Mouse (Mus musculus): ENCODE measurements around the gene Lzts2. TPM values are rescaled to one million over a fixed set of nuclear protein-coding genes. Genes with fewer than 3 reads are reported as not detected.

Lzts2 gene
- polyA plus RNA-seq, 1 experiment: 11.2 TPM

DNA sequence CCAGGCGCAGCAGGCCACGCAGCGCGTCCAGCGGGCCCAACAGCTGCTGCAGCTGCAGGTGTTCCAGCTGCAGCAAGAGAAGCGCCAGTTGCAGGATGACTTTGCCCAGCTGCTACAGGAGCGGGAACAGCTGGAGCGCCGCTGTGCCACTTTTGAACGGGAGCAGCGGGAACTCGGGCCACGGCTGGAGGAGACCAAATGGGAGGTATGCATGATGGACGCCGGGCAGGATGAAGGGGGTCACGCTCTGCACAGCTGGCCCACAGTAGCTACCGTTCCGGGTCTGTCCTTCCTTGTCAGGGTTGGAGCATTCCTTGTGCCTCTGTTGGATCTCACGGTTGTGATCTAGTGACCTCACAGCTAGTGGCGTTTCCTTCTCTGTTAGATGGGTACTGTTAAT, 10.6 kb downstream of the Lzts2 start:
- TF ChIP-seq CTCF (IDR thresholded peaks at IDR 0.05; ENCODE audit: control insufficient read depth, insufficient read depth, low read length): no peak
- TF ChIP-seq POLR2A (IDR thresholded peaks at IDR 0.05; ENCODE audit: borderline replicate concordance, control insufficient read depth, low read depth, low read length): no peak

GRCm38 (mm10) chr19:45025937-45026568, 11.8 kb downstream of the Lzts2 start:
- no peak overlapping the region for H3K27ac ChIP-seq (ENCODE audit: control insufficient read depth, insufficient read depth, low read depth, low read length, poor library complexity)
- 93% methylated on average over 37 of the region's 37 CpGs for WGBS
- TF ChIP-seq POLR2A (IDR thresholded peaks at IDR 0.05; ENCODE audit: borderline replicate concordance, control insufficient read depth, low read depth, low read length) (no peak), CTCF (IDR thresholded peaks at IDR 0.05; ENCODE audit: control insufficient read depth, insufficient read depth, low read length) (no peak)
- no peak overlapping the region for H3K4me3 ChIP-seq (replicated peaks; ENCODE audit: control insufficient read depth, low read depth, low read length)
- no peaks in the 10 kb centered on the region for H3K4me1 ChIP-seq (ENCODE audit: control insufficient read depth, insufficient read depth, low read length)

More for the DNA sequence above, 10.6 kb downstream of the Lzts2 start:
- 91% methylated on average over 20 of the region's 20 CpGs for WGBS
- no peak overlapping the region for H3K4me3 ChIP-seq (replicated peaks; ENCODE audit: control insufficient read depth, low read depth, low read length)
- no peak overlapping the region for H3K27ac ChIP-seq (ENCODE audit: control insufficient read depth, insufficient read depth, low read depth, low read length, poor library complexity)
- H3K4me1 ChIP-seq (ENCODE audit: control insufficient read depth, insufficient read depth, low read length): no peaks in the 10 kb centered on the region

DNA sequence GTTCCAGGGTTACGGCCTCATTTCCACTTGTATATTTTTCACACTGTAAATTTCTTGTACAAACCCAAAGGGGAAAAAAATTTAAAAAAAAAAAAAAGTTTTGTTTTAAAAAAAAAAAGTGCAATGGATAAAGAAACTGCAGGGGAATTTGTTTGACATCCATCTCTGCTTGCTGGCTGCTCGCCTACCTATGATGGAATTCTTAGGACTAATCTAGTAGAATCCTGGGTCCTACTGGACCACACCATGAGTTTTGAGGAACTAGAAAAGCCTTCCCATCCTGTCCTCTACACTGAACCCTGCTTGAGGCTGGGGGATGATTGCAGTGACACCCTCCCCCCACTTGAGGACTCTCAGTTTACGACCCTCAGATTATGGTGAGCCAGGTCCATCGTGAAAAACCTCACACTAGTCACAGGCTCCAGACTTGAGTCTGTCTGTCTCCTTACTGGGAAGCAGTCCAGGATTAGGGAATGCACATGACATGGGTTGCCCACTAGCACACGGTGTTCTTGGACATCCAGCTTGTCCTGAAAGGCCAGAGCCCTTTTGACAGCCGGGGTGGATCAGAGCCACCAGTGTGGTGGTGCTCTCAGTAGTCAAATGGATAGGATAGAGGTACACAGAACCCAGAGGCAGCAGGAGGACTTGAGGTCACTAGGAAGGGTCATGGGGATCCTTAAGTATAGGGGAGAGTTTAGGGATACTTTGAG, 12.9 kb downstream of the Lzts2 start:
- TF ChIP-seq CTCF (IDR thresholded peaks at IDR 0.05; ENCODE audit: control insufficient read depth, insufficient read depth, low read length) (no peak), POLR2A (IDR thresholded peaks at IDR 0.05; ENCODE audit: borderline replicate concordance, control insufficient read depth, low read depth, low read length) (no peak)
- Histone ChIP-seq H3K27ac (ENCODE audit: control insufficient read depth, insufficient read depth, low read depth, low read length, poor library complexity) (no peak overlapping the region), H3K4me3 (replicated peaks; ENCODE audit: control insufficient read depth, low read depth, low read length) (no peak overlapping the region), H3K4me1 (ENCODE audit: control insufficient read depth, insufficient read depth, low read length) (no peaks in the 10 kb centered on the region)
- WGBS: 79% methylated on average over 6 of the region's 6 CpGs

DNA sequence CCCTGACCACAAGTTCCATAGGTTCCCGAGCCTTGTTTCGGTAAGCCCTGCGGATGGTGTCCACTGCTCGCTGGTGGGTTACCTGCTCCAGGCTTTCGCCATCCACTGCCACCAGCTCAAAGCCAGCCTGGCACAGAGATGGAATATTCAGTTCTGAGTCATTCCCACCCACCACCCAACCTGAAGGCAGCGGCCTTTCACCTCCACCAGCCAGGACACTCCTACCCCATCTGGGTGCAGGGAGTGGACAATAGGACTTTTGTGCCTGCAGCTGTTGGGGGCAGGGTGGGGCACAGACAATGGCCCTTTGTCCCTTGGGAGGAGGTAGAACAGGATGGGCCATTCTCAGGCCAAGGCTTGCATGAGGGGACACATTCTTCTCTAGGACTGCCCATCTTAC, 13.6 kb downstream of the Lzts2 start:
- no peak overlapping the region for H3K4me3 ChIP-seq (replicated peaks; ENCODE audit: control insufficient read depth, low read depth, low read length)
- H3K27ac ChIP-seq (ENCODE audit: control insufficient read depth, insufficient read depth, low read depth, low read length, poor library complexity): no peak overlapping the region
- whole genome bisulfite sequencing: 89% methylated on average over 6 of the region's 6 CpGs
- TF ChIP-seq POLR2A (IDR thresholded peaks at IDR 0.05; ENCODE audit: borderline replicate concordance, control insufficient read depth, low read depth, low read length): no peak
- TF ChIP-seq CTCF (IDR thresholded peaks at IDR 0.05; ENCODE audit: control insufficient read depth, insufficient read depth, low read length): no peak
- H3K4me1 ChIP-seq (ENCODE audit: control insufficient read depth, insufficient read depth, low read length): no peaks in the 10 kb centered on the region

DNA sequence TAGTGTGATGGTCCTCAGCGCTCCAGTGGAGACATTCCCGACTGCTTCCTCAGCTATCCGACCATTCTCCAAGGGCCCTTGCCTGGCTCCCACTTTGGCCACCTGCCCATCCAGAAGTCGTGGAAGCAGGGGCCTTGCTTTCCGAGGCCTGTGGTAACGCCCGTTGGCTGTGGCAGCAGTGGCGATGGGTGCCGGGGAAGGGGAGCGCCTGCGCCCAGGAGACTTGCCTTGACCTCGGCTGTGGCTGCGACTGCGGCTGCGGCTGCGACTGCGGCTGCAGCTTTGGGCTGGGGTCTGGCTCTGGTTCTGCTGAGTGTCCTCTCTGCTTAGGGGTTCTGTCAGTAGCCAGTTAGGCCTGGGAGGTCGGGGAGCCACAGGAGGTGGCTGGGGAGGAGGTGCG, 14.5 kb downstream of the Lzts2 start:
- Histone ChIP-seq H3K4me3 (replicated peaks; ENCODE audit: control insufficient read depth, low read depth, low read length) (no peak overlapping the region), H3K4me1 (ENCODE audit: control insufficient read depth, insufficient read depth, low read length) (no peaks in the 10 kb centered on the region), H3K27ac (ENCODE audit: control insufficient read depth, insufficient read depth, low read depth, low read length, poor library complexity) (no peak overlapping the region)
- WGBS: 83% methylated on average over 19 of the region's 19 CpGs
- TF ChIP-seq CTCF (IDR thresholded peaks at IDR 0.05; ENCODE audit: control insufficient read depth, insufficient read depth, low read length) (no peak), POLR2A (IDR thresholded peaks at IDR 0.05; ENCODE audit: borderline replicate concordance, control insufficient read depth, low read depth, low read length) (no peak)

DNA sequence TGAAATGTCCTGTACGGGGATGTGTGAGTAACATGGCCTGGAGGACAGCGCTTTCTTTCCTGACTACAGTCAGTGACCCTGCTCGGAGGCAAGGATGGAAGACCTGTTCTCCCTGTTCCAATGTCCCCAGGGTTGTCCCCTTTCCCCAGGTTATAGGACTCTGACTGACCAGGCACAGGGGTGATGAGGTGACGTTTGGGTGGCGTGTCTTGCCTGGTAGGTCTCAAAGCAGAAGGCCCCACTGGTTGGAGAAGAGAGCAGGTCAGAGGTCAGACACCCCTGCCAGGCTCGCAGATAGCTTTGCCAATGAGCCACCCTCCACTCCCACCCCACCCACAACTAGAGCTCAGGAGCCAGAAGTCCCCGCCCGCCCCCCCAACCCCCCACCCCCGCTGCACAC, 15.4 kb downstream of the Lzts2 start:
- TF ChIP-seq CTCF (IDR thresholded peaks at IDR 0.05; ENCODE audit: control insufficient read depth, insufficient read depth, low read length) (no peak), POLR2A (IDR thresholded peaks at IDR 0.05; ENCODE audit: borderline replicate concordance, control insufficient read depth, low read depth, low read length) (no peak)
- Histone ChIP-seq H3K4me3 (replicated peaks; ENCODE audit: control insufficient read depth, low read depth, low read length) (no peak overlapping the region), H3K27ac (ENCODE audit: control insufficient read depth, insufficient read depth, low read depth, low read length, poor library complexity) (no peak overlapping the region), H3K4me1 (ENCODE audit: control insufficient read depth, insufficient read depth, low read length) (no peaks in the 10 kb centered on the region)
- WGBS: 67% methylated on average over 9 of the region's 9 CpGs

GRCm38 (mm10) chr19:45030111-45030510, 15.9 kb downstream of the Lzts2 start:
- H3K4me3 ChIP-seq (replicated peaks; ENCODE audit: control insufficient read depth, low read depth, low read length): no peak overlapping the region
- TF ChIP-seq POLR2A (IDR thresholded peaks at IDR 0.05; ENCODE audit: borderline replicate concordance, control insufficient read depth, low read depth, low read length) (no peak), CTCF (IDR thresholded peaks at IDR 0.05; ENCODE audit: control insufficient read depth, insufficient read depth, low read length) (peak; percentile 89)
- no peak overlapping the region for H3K27ac ChIP-seq (ENCODE audit: control insufficient read depth, insufficient read depth, low read depth, low read length, poor library complexity)
- no peaks in the 10 kb centered on the region for H3K4me1 ChIP-seq (ENCODE audit: control insufficient read depth, insufficient read depth, low read length)
- WGBS: 23% methylated on average over 8 of the region's 8 CpGs

DNA sequence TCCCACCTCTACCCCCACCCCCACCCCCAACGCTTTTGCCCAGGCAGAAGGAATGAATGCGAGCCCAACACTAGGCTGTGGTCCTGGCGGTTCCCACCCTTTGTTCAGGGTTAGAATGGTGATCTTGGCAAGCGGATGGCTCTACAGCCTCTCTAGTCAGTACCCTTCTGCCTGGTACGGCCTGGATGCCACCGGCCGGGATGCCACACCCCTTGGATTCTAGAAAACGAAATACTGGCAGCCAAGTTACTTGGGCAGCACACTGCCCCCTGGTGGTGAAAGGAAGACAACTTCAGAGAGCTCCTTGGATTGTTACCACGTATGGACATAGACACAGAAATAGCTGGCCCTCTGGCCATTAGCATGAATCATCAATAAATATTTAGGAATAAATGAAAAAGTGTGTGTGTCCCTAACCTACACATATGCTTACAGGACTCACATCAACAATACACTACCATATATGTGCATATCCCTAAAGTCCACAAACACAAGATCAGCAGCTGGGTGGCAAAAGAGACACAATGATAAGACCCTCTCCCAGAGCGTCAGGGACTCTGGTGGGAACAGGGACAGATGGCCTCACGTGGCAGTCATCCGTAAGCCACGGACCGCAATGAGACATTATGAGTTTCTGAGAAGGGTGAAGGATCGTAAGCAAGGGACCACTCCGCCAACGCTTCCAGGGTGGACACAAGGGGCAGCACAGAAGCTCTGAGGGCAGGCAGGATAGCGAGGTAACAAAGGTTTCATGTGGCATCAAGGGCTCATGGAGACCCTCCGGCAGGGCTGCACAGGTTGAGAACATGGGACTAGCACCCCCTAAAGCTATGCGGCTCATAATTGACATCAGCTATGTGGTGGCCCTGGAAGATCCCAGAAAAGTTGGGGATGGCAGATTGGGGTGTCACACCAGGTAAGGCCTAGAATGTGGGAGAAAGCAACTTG, 16.8 kb downstream of the Lzts2 start:
- H3K27ac ChIP-seq (ENCODE audit: control insufficient read depth, insufficient read depth, low read depth, low read length, poor library complexity): no peak overlapping the region
- H3K4me3 ChIP-seq (replicated peaks; ENCODE audit: control insufficient read depth, low read depth, low read length): peak overlapping the region; percentile 14
- TF ChIP-seq POLR2A (IDR thresholded peaks at IDR 0.05; ENCODE audit: borderline replicate concordance, control insufficient read depth, low read depth, low read length) (no peak), CTCF (IDR thresholded peaks at IDR 0.05; ENCODE audit: control insufficient read depth, insufficient read depth, low read length) (peak; percentile 77)
- 40% methylated on average over 20 of the region's 20 CpGs for WGBS
- H3K4me1 ChIP-seq (ENCODE audit: control insufficient read depth, insufficient read depth, low read length): no peaks in the 10 kb centered on the region
